Mouse (Mus musculus): ENCODE results near the gene Clspn.

- TF ChIP-seq POLR2A (IDR thresholded peaks at IDR 0.05; ENCODE audit: low read depth, low read length) (no peak), CTCF (IDR thresholded peaks at IDR 0.05; ENCODE audit: extremely low read depth, insufficient read length, insufficient replicate concordance, low read depth, low read length) (no peak)
Measured at GRCm38 (mm10) chr4:126526828-126527227, 29.9 kb upstream of the Clspn start.
